Mouse (Mus musculus) C3H10T1/2 (cell line): ENCODE data around the gene Uhrf1bp1. TPM values are rescaled to one million over a fixed set of nuclear protein-coding genes. Genes with fewer than 3 reads are reported as not detected.

Experiments used
- polyA plus RNA-seq, 2 experiments: library from polyadenylated mRNA; unstranded; fragments of >200 nt; fragmentation: generic; extraction: Trizol; gene quantifications; one replicate each; pipeline ENCODE4 v1.2.1; 2012; ENCODE audit warnings: missing spikeins in 2 of 2

Gene Uhrf1bp1
- polyA plus RNA-seq, result 1 to 10 TPM; 1.7 to 4.1 TPM

GRCm38 (mm10) chr17:27856265-27856797, at the start of gene Uhrf1bp1:
Gene Uhrf1bp1, plus strand, starts transcription at chr17:27856441.

GRCm38 (mm10) chr17:27820568-27821406, 35.5 kb upstream of the Uhrf1bp1 start, which contains the start of gene D17Wsu92e:
Gene D17Wsu92e, minus strand, starts transcription at chr17:27820648.

GRCm38 (mm10) chr17:27837850-27838249, 18.4 kb upstream of the Uhrf1bp1 start, which contains the start of gene Snrpc:
Gene Snrpc, plus strand, starts transcription at chr17:27838150.

GRCm38 (mm10) chr17:27908888-27909621, 52.8 kb downstream of the Uhrf1bp1 start, which contains the start of gene Anks1:
Gene Anks1, plus strand, starts transcription at chr17:27909306.

GRCm38 (mm10) chr17:27909622-27910500, 53.6 kb downstream of the Uhrf1bp1 start, which contains the start of gene Taf11:
Gene Taf11, minus strand, starts transcription at chr17:27909844.

Other genes starting within 250 kb of the Uhrf1bp1 start
- gene Nudt3, start 232.9 kb upstream of the Uhrf1bp1 start, polyA plus RNA-seq, result 100 to 1,000 TPM in 1 of 2 experiments, 10 to 100 TPM in 1; 98.8 to 115 TPM
- gene RPS10-NUDT3, start 221.2 kb upstream of the Uhrf1bp1 start, polyA plus RNA-seq, result not detected
- 1,000 to 10,000 TPM; 5,609 to 9,497 TPM for gene Rps10, start 219.8 kb upstream of the Uhrf1bp1 start, polyA plus RNA-seq
- under 1 TPM in 1 of 2 experiments, not detected in 1; 0.14 TPM for gene Pacsin1, start 200.9 kb upstream of the Uhrf1bp1 start, polyA plus RNA-seq
- gene Spdef, start 127.5 kb upstream of the Uhrf1bp1 start, polyA plus RNA-seq, result under 1 TPM; 0.08 to 0.18 TPM
- gene D17Wsu92e, start 35.8 kb upstream of the Uhrf1bp1 start, polyA plus RNA-seq, result 10 to 100 TPM; 39.4 to 78.3 TPM
- 100 to 1,000 TPM; 342 to 372 TPM for gene Snrpc, start 18.3 kb upstream of the Uhrf1bp1 start, polyA plus RNA-seq
- 10 to 100 TPM in 1 of 2 experiments, 1 to 10 TPM in 1; 2.5 to 12.8 TPM for gene Anks1, start 52.9 kb downstream of the Uhrf1bp1 start, polyA plus RNA-seq
- 10 to 100 TPM; 20.0 to 47.9 TPM for gene Taf11, start 53.4 kb downstream of the Uhrf1bp1 start, polyA plus RNA-seq
- gene Tcp11, start 224.2 kb downstream of the Uhrf1bp1 start, polyA plus RNA-seq, result under 1 TPM in 1 of 2 experiments, not detected in 1; 0.05 TPM